8 mouse cellular contexts compared by ENCODE assay signal in genomic region chr15:80011778-80012526, GRCm38 (mm10). TPM values are rescaled to one million over a fixed set of nuclear protein-coding genes. Genes with fewer than 3 reads are reported as not detected.
DNase-seq lines count a peak whose midpoint lies in the region; ATAC-seq lines count a peak whose summit lies in the region.

No protein-coding gene starts in this region.

- 2% methylated on average over 17 of the region's 56 CpGs for WGBS in embryonic facial prominence, embryonic 14.5 days
- WGBS in hindbrain, embryonic 14.5 days = 2% methylated on average over 48 of the region's 56 CpGs

- H3K4me1 ChIP-seq in embryonic facial prominence, embryonic 14.5 days (ENCODE audit: control insufficient read depth, insufficient read depth, low read length) = no peaks in the 10 kb centered on the region; the same call in 1 of the 2 replicates
- peaks cover 21% of the 10 kb centered on the region for H3K4me1 ChIP-seq in hindbrain, embryonic 14.5 days (replicated peaks; ENCODE audit: control insufficient read depth, insufficient read depth, low read length)
- peaks cover 78% of the 10 kb centered on the region for H3K4me1 ChIP-seq in megakaryocyte, embryonic 14.5 days

- no peaks in the 10 kb centered on the region for H3K9me3 ChIP-seq in embryonic facial prominence, embryonic 14.5 days (ENCODE audit: control insufficient read depth, low read length)
- no peaks in the 10 kb centered on the region for H3K9me3 ChIP-seq in hindbrain, embryonic 14.5 days (ENCODE audit: control insufficient read depth, low read length)
- H3K9me3 ChIP-seq in megakaryocyte, embryonic 14.5 days = no peaks in the 10 kb centered on the region

- peak overlapping the region; percentile 59 for H3K4me3 ChIP-seq in embryonic facial prominence, embryonic 14.5 days (ENCODE audit: low read depth, low read length)
- H3K4me3 ChIP-seq in hindbrain, embryonic 14.5 days (replicated peaks; ENCODE audit: low read length) = peak overlapping the region; percentile 81
- H3K4me3 ChIP-seq in megakaryocyte, embryonic 14.5 days (replicated peaks) = peak overlapping the region; percentile 100

- H3K36me3 ChIP-seq in embryonic facial prominence, embryonic 14.5 days (ENCODE audit: control insufficient read depth, insufficient read depth, low read length) = no peaks in the 10 kb centered on the region
- H3K36me3 ChIP-seq in hindbrain, embryonic 14.5 days (replicated peaks; ENCODE audit: control insufficient read depth, insufficient read depth) = no peaks in the 10 kb centered on the region
- peaks cover 43% of the 10 kb centered on the region for H3K36me3 ChIP-seq in megakaryocyte, embryonic 14.5 days (replicated peaks; ENCODE audit: low read length)

- peak; percentile 76 for DNase-seq in 416B (ENCODE audit: low read depth)
- DNase-seq in adrenal gland, adult 2 months = peak; percentile 65
- peak; percentile 43 for DNase-seq in embryonic facial prominence, embryonic 14.5 days (ENCODE audit: low spot score)
- DNase-seq in hindbrain, embryonic 14.5 days (ENCODE audit: low spot score) = peak; percentile 75
- peak; percentile 89 for DNase-seq in left cerebral cortex, adult 11 months (ENCODE audit: low spot score)
- DNase-seq in skeletal muscle tissue, adult 2 months (ENCODE audit: low read depth, low spot score) = peak; percentile 45
- no peak for DNase-seq in yolk sac, embryonic 10.5 days (ENCODE audit: low spot score)

- ATAC-seq in embryonic facial prominence, embryonic 14.5 days (ENCODE audit: low read depth) = peak; percentile 9; the same call in 1 of the 2 replicates
- ATAC-seq in hindbrain, embryonic 14.5 days (ENCODE audit: low FRiP score) = peak; percentile 73; the same call in 1 of the 2 replicates

- H3K4me2 ChIP-seq in embryonic facial prominence, embryonic 14.5 days (ENCODE audit: low read depth, low read length) = peak overlapping the region; percentile 99
- H3K4me2 ChIP-seq in hindbrain, embryonic 14.5 days (replicated peaks) = peak overlapping the region; percentile 95

- peak overlapping the region; percentile 68 for H3K9ac ChIP-seq in embryonic facial prominence, embryonic 14.5 days (ENCODE audit: low read depth, low read length)
- H3K9ac ChIP-seq in hindbrain, embryonic 14.5 days = peak overlapping the region; percentile 87

- peaks cover 60% of the 10 kb centered on the region for H3K27me3 ChIP-seq in embryonic facial prominence, embryonic 14.5 days (replicated peaks; ENCODE audit: control insufficient read depth, insufficient read depth, low read length)
- H3K27me3 ChIP-seq in hindbrain, embryonic 14.5 days (ENCODE audit: control insufficient read depth, insufficient read depth, low read length) = peaks cover 51% of the 10 kb centered on the region
- no peaks in the 10 kb centered on the region for H3K27me3 ChIP-seq in megakaryocyte, embryonic 14.5 days (replicated peaks)

- H3K27ac ChIP-seq in embryonic facial prominence, embryonic 14.5 days (replicated peaks; ENCODE audit: low read depth, low read length) = no peak overlapping the region; the same call in 1 of the 2 replicates
- peak overlapping the region; percentile 77 for H3K27ac ChIP-seq in hindbrain, embryonic 14.5 days

RNA-seq across cellular contexts. Expression of gene Pdgfb, which starts 2.8 kb away (rescaled TPM):
- 10 to 100 TPM; 30.3 to 54.0 TPM for total RNA-seq in adrenal gland, adult 2 months (2021)
- polyA plus RNA-seq in adrenal gland, adult 2 months (2012; rRNA removed) = 63.3 and 63.8 TPM in 2 replicates
- polyA plus RNA-seq in embryonic facial prominence, embryonic 14.5 days (2014; fragmentation: Nextera tagmentation; extraction: Ambion mirVana) = 6.1 and 6.7 TPM in 2 replicates
- 7.3 and 7.5 TPM in 2 replicates for polyA plus RNA-seq in hindbrain, embryonic 14.5 days (2014; fragmentation: Nextera tagmentation; extraction: Ambion mirVana)
- polyA plus RNA-seq in megakaryocyte, embryonic 14.5 days (2012; ENCODE audit: insufficient read depth, low replicate concordance) = 107 and 125 TPM in 2 replicates

RNA-seq across cellular contexts. Expression of gene Cbx7, which starts 41.0 kb away (rescaled TPM):
- total RNA-seq in adrenal gland, adult 2 months (2021) = 10 to 100 TPM; 15.6 to 29.8 TPM
- 35.2 and 41.3 TPM in 2 replicates for polyA plus RNA-seq in adrenal gland, adult 2 months (2012; rRNA removed)
- 1.5 and 1.8 TPM in 2 replicates for polyA plus RNA-seq in embryonic facial prominence, embryonic 14.5 days (2014; fragmentation: Nextera tagmentation; extraction: Ambion mirVana)
- 3.2 and 4.0 TPM in 2 replicates for polyA plus RNA-seq in hindbrain, embryonic 14.5 days (2014; fragmentation: Nextera tagmentation; extraction: Ambion mirVana)
- 2.2 and 5.7 TPM in 2 replicates for polyA plus RNA-seq in megakaryocyte, embryonic 14.5 days (2012; ENCODE audit: insufficient read depth, low replicate concordance)
